Mouse (Mus musculus) cerebellum, adult 9-10 months (tissue): Measurements from ENCODE around the gene Btbd16.
A peak's percentile ranks its signal among the peaks of the same experiment; 100 is the strongest.

ENCODE experiments used
- DNase-seq: peaks from one replicate; pipeline ENCODE4 v3.0.0; 2022

Btbd16 gene

GRCm38 (mm10) chr7:130865613-130866591, 92.0 kb downstream of the Btbd16 start, which contains the start of gene Plekha1:
TSS of gene Plekha1 (plus strand) at chr7:130865756.
- DNase-seq, result peak; percentile 99

- DNase-seq, result no peak
Measured at GRCm38 (mm10) chr7:130866640-130867039, 92.8 kb downstream of the Btbd16 start.

GRCm38 (mm10) chr7:130867256-130867655, 93.4 kb downstream of the Btbd16 start:
- DNase-seq, result no peak
